Mouse (Mus musculus): ENCODE data around the gene Mrpl18.
"Not testable (repeated sequence)": the region's sequence is repeated elsewhere in the genome, so short reads cannot be mapped to it uniquely, and the experiment has no call there.

DNA sequence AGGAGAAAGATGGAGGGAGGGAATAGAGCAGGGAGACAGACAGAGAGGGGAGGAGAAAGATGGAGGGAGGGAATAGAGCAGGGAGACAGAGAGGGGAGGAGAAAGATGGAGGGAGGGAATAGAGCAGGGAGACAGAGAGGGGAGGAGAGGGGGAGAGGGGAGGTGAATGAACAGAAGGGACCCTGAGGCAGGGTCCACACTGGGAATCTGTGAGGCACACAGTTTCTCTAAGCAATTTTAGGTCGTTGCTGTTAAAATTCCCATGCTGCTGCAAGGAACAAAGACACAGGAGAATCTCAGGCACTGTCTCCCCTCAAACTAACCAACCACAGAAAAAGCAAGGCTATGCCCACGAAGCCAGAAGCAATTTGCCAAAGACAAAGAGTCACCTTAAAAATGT is 17.5 kb downstream of the Mrpl18 start:
- TF ChIP-seq CTCF, POLR2A (IDR thresholded peaks at IDR 0.05; ENCODE audit: extremely low read depth, insufficient read depth, low read length): not testable (repeated sequence)
